Mouse (Mus musculus): Measurements from ENCODE around the gene Limk2.

DNA sequence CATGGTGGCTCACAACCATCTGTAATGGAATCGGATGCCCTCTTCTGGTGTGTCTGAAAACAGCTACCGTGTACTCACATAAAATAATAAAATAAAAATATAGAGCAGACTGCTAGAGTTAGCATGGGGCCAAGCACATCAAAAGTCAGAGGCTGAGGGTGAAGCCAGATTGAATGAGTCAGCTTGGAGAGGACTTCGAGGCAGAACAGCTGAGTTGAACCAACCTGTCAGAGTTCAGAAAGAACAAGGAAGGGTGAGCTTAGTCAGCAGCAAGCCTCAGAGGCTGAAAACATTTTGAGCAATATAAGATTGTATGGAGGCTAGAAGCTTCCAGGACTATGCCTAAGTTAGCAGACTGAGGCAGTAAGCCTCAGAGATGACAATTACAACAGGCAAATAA is 90.7 kb downstream of the Limk2 start:
- no peak for TF ChIP-seq EP300 (optimal IDR thresholded peaks at IDR 0.05)
- no peak for TF ChIP-seq CTCF (IDR thresholded peaks at IDR 0.05; ENCODE audit: low read depth)

Measured in stomach, postnatal 0 days (tissue).